ENCODE assay signal across 8 mouse cellular contexts in the genomic region with DNA sequence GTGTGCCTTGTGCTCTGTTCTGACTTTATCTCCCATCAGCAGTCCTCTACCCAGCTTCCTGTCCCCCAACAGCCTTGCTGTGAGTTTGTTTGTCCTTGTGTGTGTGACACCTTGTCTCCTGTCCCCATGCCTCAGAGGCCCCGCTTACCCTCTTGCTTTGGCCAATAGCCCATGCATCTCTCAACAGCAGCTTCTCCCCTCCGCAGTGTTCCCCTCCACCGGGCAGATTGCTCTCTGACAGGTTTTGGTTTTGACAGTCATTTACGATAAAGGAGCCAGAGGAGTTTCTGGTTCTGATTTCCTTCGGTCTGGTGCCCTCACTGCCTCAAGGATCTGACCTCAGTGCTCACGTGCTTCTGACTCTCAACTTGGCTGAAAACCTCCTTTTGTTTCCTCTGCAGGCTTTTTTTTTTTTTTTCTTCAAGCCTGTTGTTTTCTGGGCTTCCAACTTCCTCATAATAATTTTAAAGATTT. TPM values are rescaled to one million over a fixed set of nuclear protein-coding genes. Genes with fewer than 3 reads are reported as not detected.
DNase-seq lines count a peak whose midpoint lies in the region; ATAC-seq and TF ChIP-seq lines count a peak whose summit lies in the region.

No protein-coding gene starts in this region.

- DNase-seq in hindbrain, embryonic 10.5 days (ENCODE audit: low spot score): no peak
- DNase-seq in embryo, embryonic 10.5 days (ENCODE audit: low spot score): peak; percentile 19
- DNase-seq in kidney, adult 2 months: peak; percentile 87
- peak; percentile 55 for DNase-seq in lung, postnatal 0 days (ENCODE audit: low spot score)
- no peak for DNase-seq in right cerebral cortex, adult 18-20 months
- no peak for DNase-seq in gastrocnemius, postnatal 14 days

- TF ChIP-seq EP300 in lung, postnatal 0 days (IDR thresholded peaks at IDR 0.05): no peak; the same call in 1 of the 2 replicates

- no peaks in the 10 kb centered on the region for H3K27me3 ChIP-seq in hindbrain, embryonic 10.5 days (ENCODE audit: insufficient read depth, poor library complexity, severe bottlenecking)
- no peaks in the 10 kb centered on the region for H3K27me3 ChIP-seq in hindbrain, embryonic 16.5 days (replicated peaks; ENCODE audit: control insufficient read depth, insufficient read depth, low read length)
- H3K27me3 ChIP-seq in kidney, adult 2 months (replicated peaks; ENCODE audit: control insufficient read depth, insufficient read depth, low read length): no peaks in the 10 kb centered on the region
- no peaks in the 10 kb centered on the region for H3K27me3 ChIP-seq in lung, postnatal 0 days (replicated peaks; ENCODE audit: insufficient read depth, low read length)
- H3K27me3 ChIP-seq in intestine, embryonic 15.5 days (replicated peaks): no peaks in the 10 kb centered on the region

- H3K27ac ChIP-seq in hindbrain, embryonic 10.5 days: peak overlapping the region; percentile 35; the same call in 1 of the 2 replicates
- no peak overlapping the region for H3K27ac ChIP-seq in hindbrain, embryonic 16.5 days (ENCODE audit: low read depth, low read length)
- peak overlapping the region; percentile 82 for H3K27ac ChIP-seq in kidney, adult 2 months (ENCODE audit: insufficient read depth, low read depth, low read length)
- peak overlapping the region; percentile 64 for H3K27ac ChIP-seq in lung, postnatal 0 days (ENCODE audit: low read length)
- no peak overlapping the region for H3K27ac ChIP-seq in intestine, embryonic 15.5 days

- H3K4me3 ChIP-seq in hindbrain, embryonic 10.5 days: no peak overlapping the region
- no peak overlapping the region for H3K4me3 ChIP-seq in hindbrain, embryonic 16.5 days (ENCODE audit: low read length)
- H3K4me3 ChIP-seq in kidney, adult 2 months (ENCODE audit: insufficient read depth, low read depth, low read length): no peak overlapping the region
- H3K4me3 ChIP-seq in lung, postnatal 0 days (ENCODE audit: low read depth, low read length): no peak overlapping the region
- H3K4me3 ChIP-seq in intestine, embryonic 15.5 days (replicated peaks): no peak overlapping the region

- TF ChIP-seq POLR2A in kidney, adult 2 months (IDR thresholded peaks at IDR 0.05; ENCODE audit: low read depth, low read length): no peak

- TF ChIP-seq CTCF in kidney, adult 2 months (conservative IDR thresholded peaks at IDR 0.05; ENCODE audit: insufficient read depth, insufficient read length, low read depth, low read length): no peak
- no peak for TF ChIP-seq CTCF in lung, postnatal 0 days (IDR thresholded peaks at IDR 0.05)

- ATAC-seq in hindbrain, embryonic 16.5 days: no peak
- peak; percentile 53 for ATAC-seq in lung, postnatal 0 days
- ATAC-seq in intestine, embryonic 15.5 days: no peak

- H3K4me1 ChIP-seq in hindbrain, embryonic 10.5 days (replicated peaks): 0 out of 2 replicates have a peak, but pooled peaks cover 3% of the 10 kb centered on the region
- no peaks in the 10 kb centered on the region; the same call in 1 of the 2 replicates for H3K4me1 ChIP-seq in hindbrain, embryonic 16.5 days (ENCODE audit: control insufficient read depth, insufficient read depth, low read depth, low read length)
- H3K4me1 ChIP-seq in kidney, adult 2 months (ENCODE audit: control insufficient read depth, insufficient read depth, low read length): peaks cover 64% of the 10 kb centered on the region
- no peaks in the 10 kb centered on the region; the same call in 1 of the 2 replicates for H3K4me1 ChIP-seq in lung, postnatal 0 days (ENCODE audit: insufficient read depth, low read depth, low read length)
- H3K4me1 ChIP-seq in intestine, embryonic 15.5 days (replicated peaks): no peaks in the 10 kb centered on the region

- intact Hi-C loops in gastrocnemius, postnatal 14 days (cut with DNase I; ENCODE audit: low total_unique reads): no loop called here

- no peaks in the 10 kb centered on the region for H3K36me3 ChIP-seq in hindbrain, embryonic 10.5 days
- no peaks in the 10 kb centered on the region for H3K36me3 ChIP-seq in hindbrain, embryonic 16.5 days (ENCODE audit: control insufficient read depth, insufficient read depth, low read length)
- no peaks in the 10 kb centered on the region for H3K36me3 ChIP-seq in kidney, adult 2 months (ENCODE audit: control insufficient read depth, insufficient read depth, low read length)
- H3K36me3 ChIP-seq in lung, postnatal 0 days (ENCODE audit: insufficient read depth, low read length): no peaks in the 10 kb centered on the region
- H3K36me3 ChIP-seq in intestine, embryonic 15.5 days: no peaks in the 10 kb centered on the region

- no peak overlapping the region for H3K9ac ChIP-seq in hindbrain, embryonic 16.5 days (ENCODE audit: low read depth, low read length)
- no peak overlapping the region for H3K9ac ChIP-seq in lung, postnatal 0 days (replicated peaks; ENCODE audit: low read depth)
- no peak overlapping the region for H3K9ac ChIP-seq in intestine, embryonic 15.5 days

- 56% methylated on average over 6 of the region's 6 CpGs for WGBS in hindbrain, embryonic 10.5 days
- WGBS in hindbrain, embryonic 16.5 days: 70% methylated on average over 6 of the region's 6 CpGs
- 10% methylated on average over 6 of the region's 6 CpGs for WGBS in kidney, adult 2 months
- 23% methylated on average over 6 of the region's 6 CpGs for WGBS in lung, postnatal 0 days
- WGBS in intestine, embryonic 15.5 days: 58% methylated on average over 6 of the region's 6 CpGs

- no peaks in the 10 kb centered on the region for H3K9me3 ChIP-seq in hindbrain, embryonic 10.5 days
- H3K9me3 ChIP-seq in hindbrain, embryonic 16.5 days (ENCODE audit: control insufficient read depth, low read length): no peaks in the 10 kb centered on the region
- no peaks in the 10 kb centered on the region for H3K9me3 ChIP-seq in lung, postnatal 0 days (ENCODE audit: low read length)
- no peaks in the 10 kb centered on the region for H3K9me3 ChIP-seq in intestine, embryonic 15.5 days

- no peak overlapping the region for H3K4me2 ChIP-seq in hindbrain, embryonic 16.5 days (ENCODE audit: low read length)
- H3K4me2 ChIP-seq in lung, postnatal 0 days (replicated peaks; ENCODE audit: low read depth, low read length): no peak overlapping the region
- H3K4me2 ChIP-seq in intestine, embryonic 15.5 days (replicated peaks): no peak overlapping the region

RNA-seq across cellular contexts. Expression of gene Nceh1, which starts 11.1 kb away (rescaled TPM):
- polyA plus RNA-seq in hindbrain, embryonic 10.5 days (2016; fragmentation: Nextera tagmentation; extraction: Ambion mirVana): 3.3 and 4.3 TPM in 2 replicates
- polyA plus RNA-seq in hindbrain, embryonic 16.5 days (2015; fragmentation: Nextera tagmentation; extraction: Ambion mirVana): 18.6 and 25.1 TPM in 2 replicates
- polyA plus RNA-seq in kidney, adult 2 months (2012; rRNA removed): 141 and 409 TPM in 2 replicates
- polyA plus RNA-seq in lung, postnatal 0 days (2015; fragmentation: Nextera tagmentation; extraction: Ambion mirVana): 52.2 and 55.6 TPM in 2 replicates
- 8.6 and 9.3 TPM in 2 replicates for polyA plus RNA-seq in intestine, embryonic 15.5 days (2015; fragmentation: Nextera tagmentation; extraction: Ambion mirVana)
- 10 to 100 TPM; 11.0 to 19.7 TPM for total RNA-seq in gastrocnemius, postnatal 14 days (2021)

RNA-seq across cellular contexts. Expression of gene Ect2, which starts 40.2 kb away (rescaled TPM):
- 65.4 and 91.8 TPM in 2 replicates for polyA plus RNA-seq in hindbrain, embryonic 10.5 days (2016; fragmentation: Nextera tagmentation; extraction: Ambion mirVana)
- 10.5 and 12.1 TPM in 2 replicates for polyA plus RNA-seq in hindbrain, embryonic 16.5 days (2015; fragmentation: Nextera tagmentation; extraction: Ambion mirVana)
- 1.3 and 2.4 TPM in 2 replicates for polyA plus RNA-seq in kidney, adult 2 months (2012; rRNA removed)
- polyA plus RNA-seq in lung, postnatal 0 days (2015; fragmentation: Nextera tagmentation; extraction: Ambion mirVana): 4.6 and 6.7 TPM in 2 replicates
- polyA plus RNA-seq in intestine, embryonic 15.5 days (2015; fragmentation: Nextera tagmentation; extraction: Ambion mirVana): 42.3 and 52.5 TPM in 2 replicates
- 1 to 10 TPM; 3.6 to 4.7 TPM for total RNA-seq in gastrocnemius, postnatal 14 days (2021)

Comparison
In these comparisons a context has a peak if more than half of its experiments do, and no peak if none do; other contexts are left out.
1. H3K27ac ChIP-seq: peak in hindbrain, embryonic 10.5 days (single experiment), kidney, adult 2 months (single experiment) and lung, postnatal 0 days (single experiment); none in hindbrain, embryonic 16.5 days (single experiment) and intestine, embryonic 15.5 days (single experiment).
2. DNase-seq: peak in embryo, embryonic 10.5 days (single experiment), kidney, adult 2 months (single experiment) and lung, postnatal 0 days (single experiment); none in hindbrain, embryonic 10.5 days (single experiment), right cerebral cortex, adult 18-20 months (single experiment) and gastrocnemius, postnatal 14 days (single experiment).